Mouse (Mus musculus) spleen, embryonic (tissue): ENCODE data around the gene Abtb2.

Source experiments
- CTCF ChIA-PET: fragments of 350-600 bp; sonication (Branson Sonifier 250); formaldehyde crosslinking; loops from one replicate; lab custom pipeline; 2022; lab: Charles Lee

The Abtb2 gene

GRCm38 (mm10) chr2:103718594-103719291, 152.6 kb downstream of the Abtb2 start:
- CTCF ChIA-PET = interaction anchor here (1.0 to 1.1 kb wide), 2 partner anchors 153 to 155 kb away, joined by 3 to 4 read pairs; no protein-coding TSS in a partner anchor

- CTCF ChIA-PET = interaction anchor here (1.0 to 1.1 kb wide), 2 partner anchors 154 to 156 kb away, joined by 3 to 6 read pairs; no protein-coding TSS in a partner anchor
Measured at GRCm38 (mm10) chr2:103719292-103719646, 153.2 kb downstream of the Abtb2 start.

- CTCF ChIA-PET = no interaction called here
Measured at GRCm38 (mm10) chr2:103724521-103724920, 158.4 kb downstream of the Abtb2 start.

GRCm38 (mm10) chr2:103728027-103728540, 162.0 kb downstream of the Abtb2 start:
- CTCF ChIA-PET = no interaction called here

- CTCF ChIA-PET = no interaction called here
Measured at GRCm38 (mm10) chr2:103730999-103731398, 164.9 kb downstream of the Abtb2 start.

- CTCF ChIA-PET = interaction anchor here (0.6 kb wide), 1 partner anchor 571 kb away, joined by 3 read pairs; no protein-coding TSS in a partner anchor
Measured at GRCm38 (mm10) chr2:103731423-103731822, 165.3 kb downstream of the Abtb2 start.

- CTCF ChIA-PET = no interaction called here
Measured at GRCm38 (mm10) chr2:103742821-103743220, 176.7 kb downstream of the Abtb2 start.

- CTCF ChIA-PET = no interaction called here
Measured at GRCm38 (mm10) chr2:103743536-103743935, 177.4 kb downstream of the Abtb2 start.

GRCm38 (mm10) chr2:103743988-103744387, 177.9 kb downstream of the Abtb2 start:
- CTCF ChIA-PET = no interaction called here

- CTCF ChIA-PET = no interaction called here
Measured at GRCm38 (mm10) chr2:103745481-103745880, 179.4 kb downstream of the Abtb2 start.

- CTCF ChIA-PET = no interaction called here
Measured at GRCm38 (mm10) chr2:103746096-103746495, 180.0 kb downstream of the Abtb2 start.

GRCm38 (mm10) chr2:103746761-103747160, 180.7 kb downstream of the Abtb2 start:
- CTCF ChIA-PET = no interaction called here

GRCm38 (mm10) chr2:103747891-103748290, 181.8 kb downstream of the Abtb2 start:
- CTCF ChIA-PET = no interaction called here

GRCm38 (mm10) chr2:103749091-103749490, 183.0 kb downstream of the Abtb2 start:
- CTCF ChIA-PET = no interaction called here

GRCm38 (mm10) chr2:103751771-103752170, 185.7 kb downstream of the Abtb2 start:
- CTCF ChIA-PET = no interaction called here

- CTCF ChIA-PET = interaction anchor here (0.8 kb wide), 1 partner anchor 36 kb away, joined by 3 read pairs; no protein-coding TSS in a partner anchor
Measured at GRCm38 (mm10) chr2:103754614-103755013, 188.5 kb downstream of the Abtb2 start.

- CTCF ChIA-PET = no interaction called here
Measured at GRCm38 (mm10) chr2:103755458-103756085, 189.5 kb downstream of the Abtb2 start.

- CTCF ChIA-PET = interaction anchor here (0.7 kb wide), 1 partner anchor 210 kb away, joined by 3 read pairs; no protein-coding TSS in a partner anchor
Measured at GRCm38 (mm10) chr2:103760421-103760820, 194.3 kb downstream of the Abtb2 start.

- CTCF ChIA-PET = interaction anchor here (0.6 kb wide), 1 partner anchor 21 kb away, joined by 5 read pairs; no protein-coding TSS in a partner anchor
Measured at GRCm38 (mm10) chr2:103760906-103761716, 195.0 kb downstream of the Abtb2 start, which contains the start of gene Nat10. Nat10 (minus strand) TSS chr2:103761270.

- CTCF ChIA-PET = no interaction called here
Measured at GRCm38 (mm10) chr2:103761993-103762392, 195.9 kb downstream of the Abtb2 start.

GRCm38 (mm10) chr2:103762492-103762891, 196.4 kb downstream of the Abtb2 start:
- CTCF ChIA-PET = no interaction called here
